Mouse (Mus musculus) fibroblast of lung, adult 2 months (primary cell): Measurements from ENCODE around the gene Gm7903.
"Not testable (repeated sequence)": the region's sequence is repeated elsewhere in the genome, so short reads cannot be mapped to it uniquely, and the experiment has no call there.

Source experiments
- DNase-seq: peaks from one replicate; pipeline ENCODE4 v3.0.0-alpha.2; 2011; ENCODE audit warnings: low read depth

Gene Gm7903

DNA sequence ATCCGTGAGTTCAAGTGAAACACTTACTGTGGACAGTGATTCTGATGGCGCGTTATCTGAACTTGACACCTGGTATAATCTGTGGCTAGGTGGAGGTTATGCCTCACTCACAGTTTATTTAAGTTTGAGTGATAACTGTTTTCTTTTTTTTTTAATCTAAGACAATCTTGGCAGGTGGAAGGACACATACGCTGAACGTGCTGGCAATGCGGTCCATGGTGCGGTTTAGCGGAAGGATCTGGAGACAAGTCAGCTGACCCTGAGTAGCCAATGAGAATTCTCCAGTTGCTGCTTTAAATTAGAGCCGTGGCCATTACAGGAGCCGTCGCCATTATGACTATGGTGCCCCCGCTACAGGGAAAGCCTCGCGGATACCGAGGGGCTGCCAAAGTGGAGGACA lies at the start of gene Gm7903:
Gene Gm7903, plus strand, starts transcription at position 301 of the 400 bp plus-strand sequence.
- not testable (repeated sequence) for DNase-seq

GRCm38 (mm10) chrX:135403578-135403977 lies 30.1 kb upstream of the Gm7903 start:
- not testable (repeated sequence) for DNase-seq

GRCm38 (mm10) chrX:135421203-135421602 lies 12.4 kb upstream of the Gm7903 start:
- DNase-seq, result not testable (repeated sequence)

GRCm38 (mm10) chrX:135421824-135422223 lies 11.8 kb upstream of the Gm7903 start:
- not testable (repeated sequence) for DNase-seq

GRCm38 (mm10) chrX:135422473-135422872 lies 11.2 kb upstream of the Gm7903 start:
- DNase-seq, result not testable (repeated sequence)

GRCm38 (mm10) chrX:135464160-135464559 lies 30.5 kb downstream of the Gm7903 start:
- DNase-seq, result not testable (repeated sequence)

- not testable (repeated sequence) for DNase-seq
These were observed 48.3 kb downstream of the Gm7903 start for GRCm38 (mm10) chrX:135481902-135482301.

GRCm38 (mm10) chrX:135483183-135483582 lies 49.5 kb downstream of the Gm7903 start:
- not testable (repeated sequence) for DNase-seq
